Mouse (Mus musculus) ZHBTc4 (cell line): ENCODE results near the gene Ccdc39.

Experiments used
- DNase-seq: peaks from one replicate; pipeline ENCODE4 v3.0.0-alpha.2; 2011; ENCODE audit warnings: low read depth, low spot score

Ccdc39 gene

DNA sequence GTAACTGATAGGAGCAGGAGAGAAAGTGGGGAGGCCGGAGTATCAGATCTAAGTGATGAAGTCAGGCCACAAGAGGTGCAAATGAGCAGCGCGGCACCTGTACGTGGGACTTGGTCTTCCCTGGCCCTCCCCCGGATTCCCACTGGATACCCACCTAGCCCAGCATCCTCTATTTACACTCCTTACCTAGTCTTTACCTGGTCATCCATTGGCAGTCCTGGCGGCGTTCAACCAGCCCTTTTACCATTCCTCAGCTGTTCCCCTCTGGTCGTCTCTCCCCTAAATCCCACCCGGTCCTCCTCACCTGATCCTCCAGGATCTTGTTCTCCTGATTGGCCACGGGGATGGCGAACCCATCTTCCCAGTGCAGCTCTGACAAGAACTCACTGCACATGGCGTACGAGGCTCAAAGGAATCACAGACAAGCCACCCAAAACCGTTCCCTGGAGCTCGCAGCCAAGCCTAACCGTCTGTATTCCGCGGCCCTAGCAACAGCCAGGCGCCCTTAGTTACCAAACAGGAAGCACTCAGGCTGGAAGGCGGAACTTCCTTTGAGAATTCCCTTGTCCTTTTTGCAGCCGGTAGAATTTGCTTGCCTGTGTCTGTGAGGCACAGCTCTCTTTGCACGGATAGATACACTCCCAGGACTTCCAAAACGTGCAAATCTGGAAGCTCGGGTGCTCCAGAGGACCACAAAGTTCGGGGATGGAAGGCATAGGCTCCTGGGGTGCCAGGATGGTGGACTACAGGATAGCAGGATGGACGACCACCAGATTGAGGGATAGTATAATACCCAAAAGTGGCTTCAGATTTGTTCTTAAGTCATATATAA, at the start of gene Ccdc39:
Gene Ccdc39, minus strand, starts transcription at position 510 of the 832 bp plus-strand sequence.
- DNase-seq = peak; percentile 80

DNA sequence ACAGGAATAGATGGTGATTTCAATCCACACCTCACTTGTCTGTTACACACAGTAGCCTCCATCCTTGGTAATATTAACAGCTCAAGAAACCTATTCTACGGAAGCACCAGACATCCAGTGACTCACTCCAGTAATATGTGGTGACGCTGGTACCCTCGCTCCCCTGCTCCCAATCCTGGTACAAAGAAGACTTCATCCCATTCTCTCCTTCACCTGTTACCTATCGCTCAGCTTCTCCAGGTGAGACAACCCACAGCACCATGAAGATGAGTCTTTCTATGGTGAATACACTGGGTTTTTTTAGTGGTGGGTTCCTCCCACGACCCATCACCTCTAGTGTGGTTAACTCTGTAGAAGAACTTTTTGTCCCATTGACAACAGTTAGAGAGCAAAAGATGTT, 49.3 kb upstream of the Ccdc39 start:
- DNase-seq = no peak

DNA sequence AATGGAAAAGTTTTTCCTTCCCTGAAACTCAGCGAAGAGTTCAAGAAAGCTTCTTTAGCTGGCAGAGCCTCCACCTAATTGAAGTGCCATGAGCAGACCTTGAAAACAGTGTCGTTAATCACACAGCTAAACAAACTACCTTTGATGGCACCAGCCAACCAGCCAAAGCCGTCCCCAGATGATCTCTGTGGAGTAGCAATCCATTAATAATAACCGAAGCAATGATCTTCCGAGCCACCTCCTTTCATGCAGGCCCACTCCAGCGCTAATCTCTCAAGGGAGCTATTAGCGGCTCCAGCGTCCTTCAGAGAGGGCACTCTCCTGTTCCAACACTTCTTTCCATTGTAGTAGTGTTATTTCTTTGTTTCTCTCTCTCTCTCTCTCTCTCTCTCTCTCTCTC, 43.3 kb upstream of the Ccdc39 start:
- DNase-seq = no peak

DNA sequence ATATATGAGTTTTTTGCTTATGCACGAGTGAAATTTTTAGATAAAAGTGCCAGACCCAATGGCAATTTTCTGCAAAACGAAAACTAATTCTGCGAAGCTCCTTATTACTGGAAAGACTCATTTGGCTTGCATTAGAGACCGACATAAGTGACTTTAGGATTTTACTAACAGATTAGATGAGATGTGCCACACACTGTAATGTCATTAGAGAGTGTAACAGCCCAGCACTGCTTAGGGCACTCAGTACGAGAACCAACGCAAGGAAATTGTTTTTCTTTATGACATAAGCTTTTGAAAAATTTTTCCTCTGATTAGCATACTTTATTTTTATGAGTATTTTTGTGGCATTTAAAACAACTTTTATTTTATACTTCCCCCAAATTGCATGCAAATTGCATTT, 39.0 kb upstream of the Ccdc39 start:
- DNase-seq = no peak

DNA sequence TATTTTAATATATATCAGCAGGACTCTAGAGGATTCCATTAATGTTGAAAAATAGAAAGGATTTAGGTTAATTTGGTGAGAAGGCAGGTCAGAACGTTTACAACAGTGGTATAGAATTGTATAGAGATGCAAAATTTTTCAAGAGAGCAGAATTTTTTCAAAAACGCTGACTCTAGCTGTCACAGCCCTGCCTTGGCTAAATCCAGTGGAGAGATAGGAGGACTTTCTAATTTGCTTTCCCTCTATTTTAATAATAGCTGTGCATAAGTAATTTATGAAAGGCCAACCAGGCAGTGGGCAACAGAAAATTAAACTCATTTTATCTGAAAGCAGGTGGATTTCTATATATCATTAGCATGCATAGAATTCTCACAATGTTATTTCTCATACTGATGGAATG, 38.6 kb upstream of the Ccdc39 start:
- DNase-seq = no peak

DNA sequence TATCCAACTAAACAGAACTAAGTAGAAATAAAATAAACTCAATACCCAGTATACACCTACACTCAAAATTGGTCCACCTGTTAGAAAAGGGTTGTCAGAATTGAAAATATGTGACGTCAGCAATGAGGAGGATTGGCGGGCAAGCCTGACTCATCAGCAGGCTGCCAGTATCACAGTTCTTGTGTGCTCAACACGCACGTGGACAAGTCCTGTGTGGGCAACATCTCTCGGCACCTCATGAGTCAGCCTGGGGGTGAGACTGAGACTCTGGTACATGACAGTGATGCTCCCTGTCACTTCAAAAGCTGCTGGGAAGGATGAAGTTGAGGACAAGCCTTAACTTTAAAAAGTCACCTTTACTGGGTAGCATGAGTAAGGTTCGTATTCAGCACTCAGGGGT, 34.6 kb upstream of the Ccdc39 start:
- DNase-seq = no peak

DNA sequence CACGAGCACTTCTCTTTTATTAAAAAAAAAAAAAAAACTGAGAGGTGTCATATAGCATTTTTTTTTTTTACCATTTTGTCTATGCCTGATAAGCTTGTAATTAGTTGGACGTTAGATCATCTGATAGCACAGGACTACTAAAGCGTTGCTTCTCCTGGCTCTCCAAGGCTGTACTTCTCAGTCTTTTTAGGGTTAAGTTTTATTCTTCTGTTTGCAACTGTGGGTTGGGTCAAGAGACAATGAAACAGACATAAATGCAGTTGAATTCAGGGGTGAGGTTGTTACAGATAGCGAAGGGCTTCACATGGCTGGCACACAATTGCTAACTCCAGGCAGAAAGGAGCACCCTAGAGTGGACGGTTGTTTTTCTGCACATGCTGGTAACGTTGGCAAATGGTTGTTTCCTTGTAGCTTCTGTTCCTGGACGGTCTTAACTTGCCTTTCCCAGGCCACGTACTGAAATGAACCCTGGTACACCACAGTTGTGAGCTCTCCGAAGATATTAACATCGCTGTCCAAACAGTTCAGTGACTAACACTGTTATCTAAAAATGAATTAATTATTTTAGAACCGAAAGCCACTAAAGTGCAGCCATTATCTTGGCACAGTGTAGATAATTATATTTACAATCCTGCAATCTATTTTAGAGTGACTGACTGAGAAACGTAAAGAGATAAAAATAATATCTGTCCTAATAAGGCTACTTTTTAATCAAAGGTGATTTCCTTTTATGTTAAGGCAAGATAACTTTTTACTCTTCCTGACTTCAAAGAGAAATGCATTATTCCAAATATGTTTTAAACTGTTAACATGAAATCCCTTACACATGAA, 30.6 kb upstream of the Ccdc39 start:
- DNase-seq = no peak

DNA sequence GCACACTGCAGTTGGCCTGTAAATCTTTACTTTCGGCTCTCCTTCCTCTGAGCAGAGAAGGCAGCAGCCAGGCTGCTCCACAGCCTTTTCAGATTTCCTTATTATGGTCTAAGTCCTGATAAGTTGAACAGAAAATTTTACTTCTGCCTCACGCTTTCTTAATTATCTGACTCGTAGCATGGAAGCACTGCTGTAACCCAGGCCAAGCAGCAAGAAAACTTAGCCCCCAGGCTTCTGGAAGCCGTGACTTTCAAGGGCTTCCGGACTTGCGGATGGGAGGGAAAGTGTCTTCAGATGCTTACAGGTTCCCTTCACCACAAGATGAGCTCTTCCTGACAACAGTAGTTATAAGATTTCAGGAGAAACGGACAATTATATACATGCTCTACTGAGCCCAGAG, 29.7 kb upstream of the Ccdc39 start:
- no peak for DNase-seq

DNA sequence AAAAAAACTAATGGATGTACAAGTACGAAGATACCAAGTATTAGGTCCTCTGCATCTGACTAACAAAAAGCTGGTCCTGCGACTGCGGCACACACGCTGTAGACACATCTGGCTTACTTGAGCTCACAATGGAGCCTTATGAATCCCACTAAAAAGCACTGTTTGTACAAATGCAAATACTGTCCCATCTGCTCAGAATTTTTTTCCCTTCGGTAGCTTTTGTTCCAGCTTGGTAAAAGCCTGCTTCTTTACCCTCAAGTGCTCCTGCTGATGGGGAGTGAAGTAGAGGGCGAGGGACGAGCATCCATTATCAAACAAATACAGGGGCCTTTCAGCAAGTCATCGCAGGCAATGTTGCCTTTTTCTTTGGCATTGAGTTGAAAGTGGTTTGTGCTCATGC, 29.3 kb upstream of the Ccdc39 start:
- DNase-seq = peak; percentile 67

DNA sequence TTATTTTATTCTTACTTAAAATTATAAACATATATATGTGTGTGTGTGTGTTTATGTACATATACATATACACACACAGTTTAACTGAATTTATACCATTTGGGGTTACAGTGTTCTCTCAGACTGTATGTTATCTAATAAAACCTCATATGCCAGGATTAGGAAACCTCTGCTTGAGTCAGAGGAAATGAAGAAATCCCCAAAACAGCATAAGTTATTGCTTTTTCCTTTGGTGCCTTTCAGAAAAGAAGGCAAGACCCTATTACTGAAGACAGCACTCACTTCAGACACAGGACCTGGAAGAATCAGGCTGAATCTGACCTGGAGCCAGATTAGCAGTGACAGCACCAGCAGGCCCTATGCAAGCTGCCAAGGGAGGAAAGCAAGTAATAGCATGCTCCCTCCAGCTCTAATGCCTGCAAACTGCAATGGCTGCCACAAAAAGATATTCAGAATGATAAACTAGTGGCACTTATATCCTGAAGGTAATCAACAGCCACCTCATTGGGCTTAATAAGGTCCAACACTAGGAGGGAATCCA, 20.0 kb upstream of the Ccdc39 start:
- no peak for DNase-seq

DNA sequence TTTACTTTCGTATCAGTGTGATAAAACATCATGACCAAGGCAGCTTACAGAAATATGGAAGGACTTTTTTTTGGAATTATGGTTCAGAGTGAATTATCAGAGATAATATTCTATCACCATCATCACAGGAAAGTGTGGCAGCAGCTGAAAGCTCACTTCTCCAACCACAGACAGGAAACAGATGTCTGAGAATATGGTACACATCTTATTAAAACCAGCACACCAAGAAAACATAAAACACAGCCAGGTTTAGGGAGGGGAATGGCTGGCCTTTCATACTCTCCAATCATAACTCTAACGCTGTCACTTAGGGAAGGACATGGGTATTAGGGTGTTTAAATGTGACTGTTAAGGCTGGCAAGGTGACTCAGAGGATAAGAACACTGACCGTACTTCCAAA, 14.8 kb upstream of the Ccdc39 start:
- no peak for DNase-seq

DNA sequence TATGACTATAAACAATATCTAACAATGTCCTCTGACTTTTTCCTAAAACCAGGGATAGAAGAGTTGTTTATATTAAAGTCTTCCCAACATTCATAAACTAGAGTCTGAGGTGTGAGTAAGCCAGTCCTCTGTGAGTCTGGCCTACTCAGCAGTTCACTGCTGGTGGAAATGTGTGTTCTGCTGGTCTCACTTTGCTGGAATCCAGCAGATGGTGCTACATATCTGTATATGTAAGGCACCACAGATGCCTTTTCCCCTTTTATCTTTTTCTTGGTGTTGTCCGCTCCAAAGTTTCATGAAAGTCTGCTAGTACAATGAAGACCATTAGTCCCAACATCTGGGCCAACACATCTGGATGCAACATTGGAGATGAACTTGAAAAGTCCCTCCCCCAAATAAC, 9.0 kb upstream of the Ccdc39 start:
- no peak for DNase-seq

DNA sequence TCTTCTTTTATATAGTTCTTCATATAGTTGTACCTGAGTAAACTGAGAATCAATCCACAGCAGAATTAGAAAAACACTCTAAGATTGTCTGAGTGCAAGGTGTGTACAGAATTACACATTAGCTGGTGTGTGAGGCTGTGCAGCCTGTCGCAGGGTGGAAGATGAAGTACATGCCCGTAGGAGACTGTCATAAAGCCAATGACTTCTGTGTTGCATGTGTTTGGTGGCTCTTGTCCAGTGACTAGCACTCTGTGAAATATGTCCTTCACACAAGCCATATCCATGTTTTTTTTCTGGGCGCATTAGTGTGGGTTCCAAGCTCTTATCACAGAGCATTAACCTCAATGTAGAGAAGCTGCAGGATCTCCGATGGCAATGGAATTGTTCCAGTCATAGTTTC, 6.7 kb upstream of the Ccdc39 start:
- no peak for DNase-seq

DNA sequence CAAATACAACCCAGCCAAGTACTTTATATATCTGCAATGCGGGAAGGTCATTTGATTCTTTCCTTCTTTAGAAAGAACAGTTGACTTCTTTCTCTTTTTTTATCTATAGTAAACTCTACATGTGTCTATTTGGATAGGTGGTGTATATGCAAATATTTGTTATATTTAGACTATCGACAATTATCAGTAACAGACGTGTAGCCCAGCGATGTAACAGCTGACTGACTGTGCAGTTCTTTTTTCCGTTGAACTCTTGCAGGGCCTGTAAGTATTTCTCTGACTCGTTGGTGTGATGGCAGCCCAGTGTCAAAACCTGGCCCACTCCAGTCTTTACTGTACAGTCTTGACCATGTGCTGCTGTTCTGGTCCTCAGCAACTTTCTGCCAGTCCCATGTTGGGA, 2.5 kb upstream of the Ccdc39 start:
- no peak for DNase-seq

DNA sequence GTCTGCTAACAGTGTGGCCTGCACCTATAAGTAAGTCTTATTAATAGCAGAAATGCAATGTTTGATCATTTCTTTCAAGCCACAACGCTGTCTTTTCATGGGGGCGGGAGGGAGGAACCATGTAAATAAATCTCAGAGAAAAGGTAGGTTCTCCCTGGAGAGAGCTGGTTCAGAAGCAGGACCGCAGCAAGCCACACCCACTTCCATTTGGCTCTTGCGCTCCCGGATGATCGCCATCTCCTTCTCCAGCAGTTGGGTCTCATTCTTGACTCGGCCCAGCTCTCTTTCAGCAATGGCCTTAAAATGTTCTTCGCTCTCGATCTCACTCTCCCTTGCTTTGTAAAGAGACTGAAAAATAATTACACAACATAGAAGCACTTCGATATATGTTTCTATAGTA, 5.2 kb downstream of the Ccdc39 start:
- DNase-seq = peak; percentile 54

DNA sequence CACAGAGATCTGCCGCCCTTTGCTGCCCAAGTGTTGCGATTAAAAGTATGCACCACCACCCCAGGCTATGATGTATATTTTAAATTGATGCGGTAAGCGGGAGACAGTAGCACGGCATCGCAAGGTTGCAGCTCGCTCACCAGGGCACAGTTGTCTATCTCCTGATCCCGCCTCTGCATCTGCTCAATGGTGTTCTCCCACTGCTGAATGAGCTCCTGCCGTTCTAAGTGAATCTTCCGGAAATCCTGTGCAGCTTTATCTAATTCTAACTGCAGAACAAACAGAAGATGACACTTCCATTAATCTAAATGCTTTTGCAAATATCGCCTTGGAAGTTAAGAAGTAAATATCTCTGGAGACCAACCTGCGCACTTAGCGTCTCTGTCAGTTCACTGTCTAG, 7.5 kb downstream of the Ccdc39 start:
- no peak for DNase-seq

DNA sequence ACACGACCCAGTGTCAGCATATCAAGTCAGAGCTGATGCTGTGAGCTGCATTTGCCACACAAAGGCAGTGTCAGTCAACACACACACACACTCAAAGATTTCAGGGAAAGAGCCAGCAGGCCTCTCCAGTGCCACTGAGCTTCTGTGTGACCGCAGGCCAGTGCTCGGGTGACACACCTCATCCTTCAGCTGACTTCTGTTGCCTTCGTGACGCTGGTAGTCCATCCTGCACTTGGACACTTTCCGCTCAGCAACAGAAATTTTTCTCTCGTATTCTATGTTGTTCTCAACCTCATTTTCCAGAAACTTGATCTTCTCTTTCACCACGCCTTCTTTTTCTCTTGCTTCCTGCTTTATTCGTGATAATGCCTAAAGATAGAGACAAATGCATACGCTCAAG, 11.8 kb downstream of the Ccdc39 start:
- DNase-seq = no peak

DNA sequence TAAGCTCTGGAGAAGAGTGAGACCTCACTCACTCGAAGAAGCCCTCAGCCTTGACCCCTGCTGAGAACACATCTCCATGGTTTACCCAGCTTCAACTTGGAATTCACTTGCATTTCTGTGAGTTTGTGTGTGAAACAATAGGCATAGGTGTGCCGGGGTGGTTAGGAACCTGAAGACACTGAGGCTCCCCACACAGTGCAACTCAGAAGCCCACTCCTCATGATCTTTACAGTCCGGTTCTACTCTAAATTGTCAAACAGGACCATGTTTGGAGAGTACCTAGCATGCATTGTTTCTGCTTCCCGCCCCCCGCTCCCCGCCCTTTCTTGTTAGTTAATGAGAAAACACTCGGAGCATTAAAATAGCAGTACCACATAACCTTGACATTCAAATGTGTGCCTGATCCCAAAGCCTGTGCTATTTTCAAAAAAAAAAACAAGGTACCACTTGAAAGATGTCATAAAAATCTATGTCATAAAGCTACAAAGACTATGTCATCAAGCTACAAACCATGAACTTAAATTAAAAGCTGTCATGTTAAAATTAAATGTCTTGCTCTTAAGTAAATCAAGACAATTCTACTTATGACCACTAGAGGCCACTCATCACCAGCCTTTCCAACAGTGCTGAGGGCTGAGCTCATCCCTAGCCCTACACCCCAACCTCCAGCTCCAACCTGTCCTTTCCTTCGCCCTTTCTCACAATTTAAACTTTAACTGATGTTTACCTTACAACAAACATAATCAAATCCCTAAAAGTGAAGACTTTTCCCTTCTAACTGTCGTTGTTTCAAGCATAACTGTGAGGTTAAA, 19.8 kb downstream of the Ccdc39 start:
- peak; percentile 69 for DNase-seq

DNA sequence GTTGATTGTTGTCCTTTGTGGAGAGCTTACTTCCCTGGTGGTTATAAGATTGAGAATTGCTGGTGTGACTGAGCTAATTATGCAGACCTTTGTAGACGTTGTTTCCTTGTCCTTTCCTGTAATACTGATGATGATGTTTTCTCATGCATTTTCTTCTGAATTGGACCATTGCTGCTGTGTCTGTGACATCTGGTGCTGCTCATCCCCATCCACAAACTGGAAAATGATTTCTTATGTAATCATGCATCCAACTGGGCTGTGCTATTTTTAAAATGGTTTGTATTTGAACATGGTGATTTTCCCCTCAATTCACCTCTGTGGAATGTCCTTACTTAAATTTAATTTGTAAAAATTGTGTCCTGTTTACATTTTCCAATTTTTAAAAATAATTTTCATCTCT, 37.0 kb downstream of the Ccdc39 start:
- no peak for DNase-seq

DNA sequence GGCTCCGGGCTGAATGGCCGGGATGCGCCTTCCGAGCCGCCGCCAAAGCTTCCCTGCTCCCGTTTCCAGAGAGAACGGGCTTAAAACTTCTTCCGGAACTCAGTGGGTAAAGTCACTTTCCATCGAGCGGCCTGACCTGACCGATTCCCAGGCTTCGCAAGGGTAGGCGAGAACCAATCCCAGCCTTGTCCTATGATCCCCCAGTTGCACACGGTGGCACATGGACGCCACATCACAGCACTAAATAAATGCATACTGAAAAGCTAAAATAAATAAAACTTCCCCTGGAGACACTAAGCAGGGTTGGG, 43.6 kb downstream of the Ccdc39 start:
- DNase-seq = peak; percentile 55

DNA sequence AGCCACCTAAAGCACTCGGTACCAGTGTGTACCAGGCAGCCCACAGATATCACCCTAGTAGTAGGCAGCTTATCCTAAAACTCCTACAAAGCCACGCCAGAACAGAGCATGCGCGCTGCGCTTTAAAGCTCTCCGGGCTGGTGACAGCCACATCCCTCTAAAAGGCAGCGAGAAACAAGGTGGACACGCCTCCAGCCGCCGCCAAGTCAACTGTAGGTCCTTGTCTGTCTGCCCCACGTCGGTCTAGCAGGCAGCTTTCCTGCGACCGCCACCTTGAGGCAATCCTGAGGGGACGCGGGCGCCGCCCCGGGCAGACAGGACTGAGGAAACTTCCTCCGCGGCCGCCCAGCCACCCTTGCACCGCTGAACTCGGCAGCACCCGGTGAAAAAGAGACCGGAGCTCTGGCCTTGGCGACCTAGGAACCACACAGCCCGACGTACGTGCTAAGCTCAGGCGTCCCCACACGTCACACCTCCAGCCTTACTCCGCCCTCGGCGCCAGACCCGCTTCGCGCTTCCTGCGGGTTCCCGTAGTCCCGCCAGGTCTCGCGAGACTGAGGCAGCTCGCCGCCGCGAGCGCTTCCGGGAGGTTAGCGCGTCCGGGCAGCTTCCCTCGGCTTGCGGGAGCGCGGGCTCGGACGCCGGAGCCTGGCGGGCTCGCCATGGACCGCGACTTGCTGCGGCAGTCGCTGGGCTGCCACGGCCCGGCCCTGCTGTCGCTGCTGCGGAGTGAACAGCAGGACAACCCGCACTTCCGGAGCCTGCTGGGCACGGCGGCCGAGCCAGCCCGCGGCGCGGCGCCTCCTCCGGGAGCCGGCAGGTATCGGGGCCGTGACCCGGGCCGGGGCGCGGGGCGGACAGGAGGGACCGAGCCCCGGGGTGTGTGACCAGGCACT, 44.2 kb downstream of the Ccdc39 start, which contains the start of gene Ttc14:
Gene Ttc14, plus strand, starts transcription at position 216 of the 896 bp plus-strand sequence.
- peak; percentile 99 for DNase-seq
